Mouse (Mus musculus): ENCODE results near the gene Lyl1.
A peak's percentile ranks its signal among the peaks of the same experiment; 100 is the strongest.

Gene Lyl1

DNA sequence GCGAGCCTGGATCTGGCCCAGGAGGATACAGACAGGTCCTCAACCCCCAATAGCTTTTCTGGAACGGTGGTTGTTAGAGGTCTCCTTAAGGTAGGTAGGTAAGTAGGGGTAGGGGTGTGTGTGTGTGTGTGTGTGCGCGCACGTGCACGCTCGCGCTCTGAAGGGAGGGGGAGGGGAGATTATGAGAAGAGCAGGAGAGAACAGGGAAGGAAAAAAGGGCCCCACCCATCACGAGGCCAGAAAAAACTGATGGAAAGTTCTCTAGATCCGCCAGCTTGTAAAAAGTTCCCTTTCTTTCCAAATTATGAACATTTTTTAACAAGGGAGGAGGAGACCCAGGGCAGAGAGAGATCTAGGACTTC, 41.8 kb downstream of the Lyl1 start:
- Histone ChIP-seq H3K36me3 (ENCODE audit: insufficient read depth, low read length) (no peaks in the 10 kb centered on the region), H3K27me3 (ENCODE audit: insufficient read depth, low read length) (peaks cover 96% of the 10 kb centered on the region), H3K9me3 (ENCODE audit: low read length) (no peaks in the 10 kb centered on the region), H3K4me3 (replicated peaks; ENCODE audit: low read length) (peak overlapping the region; percentile 71), H3K4me1 (replicated peaks; ENCODE audit: low read depth, low read length) (peaks cover 72% of the 10 kb centered on the region)
- no peak for TF ChIP-seq POU5F1 (IDR thresholded peaks at IDR 0.05; ENCODE audit: borderline replicate concordance, low read length)
- TF ChIP-seq CTCF (conservative IDR thresholded peaks at IDR 0.05; ENCODE audit: low read length) = no peak
- TF ChIP-seq NANOG (IDR thresholded peaks at IDR 0.05; ENCODE audit: borderline replicate concordance, low read length) = no peak

DNA sequence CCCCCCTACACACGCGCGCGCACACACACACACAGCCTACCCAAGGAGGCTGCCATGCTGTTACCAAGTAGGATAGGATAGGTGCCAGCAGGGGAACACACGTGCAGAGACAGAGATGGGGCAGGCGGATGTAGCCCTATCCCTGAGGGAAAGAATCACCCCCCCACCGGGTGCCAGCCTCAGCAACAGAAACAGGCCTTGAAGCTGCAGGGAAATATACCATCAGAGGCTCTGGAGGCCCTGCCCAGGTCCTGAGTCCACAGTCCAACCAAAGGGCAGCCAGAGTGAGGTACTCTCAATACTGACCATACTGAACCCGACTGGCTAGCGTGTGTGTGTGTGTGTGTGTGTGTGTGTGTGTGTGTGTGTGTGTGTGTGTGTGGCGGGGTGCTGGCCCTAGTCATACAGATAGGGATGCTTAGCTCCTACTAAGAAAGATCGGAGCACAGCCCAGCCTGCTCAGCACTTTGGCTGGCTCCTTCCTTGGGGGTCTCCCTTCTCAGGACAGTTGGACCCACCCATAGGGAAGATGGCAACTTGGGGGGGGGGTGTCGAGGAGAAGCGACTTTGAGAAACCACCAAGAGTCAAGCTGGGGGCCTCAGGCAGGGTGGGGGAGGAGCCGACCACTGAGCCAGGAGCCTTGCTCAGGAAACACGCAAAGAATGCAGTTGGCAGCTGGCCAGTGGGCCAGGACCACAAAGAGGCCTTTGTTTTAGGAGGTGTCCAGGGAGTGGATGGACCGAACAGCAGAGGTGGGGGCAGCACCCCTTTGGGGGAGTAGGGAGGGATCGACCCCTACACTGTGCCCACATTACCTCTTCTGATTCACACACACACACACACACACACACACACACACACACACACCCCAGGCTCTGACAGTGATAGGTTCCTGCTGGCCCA, 42.5 kb downstream of the Lyl1 start:
- Histone ChIP-seq H3K27me3 (ENCODE audit: insufficient read depth, low read length) (peaks cover 91% of the 10 kb centered on the region), H3K4me3 (replicated peaks; ENCODE audit: low read length) (0 out of 2 replicates have a peak overlapping the region, but pooled peaks have one; percentile 71), H3K36me3 (ENCODE audit: insufficient read depth, low read length) (no peaks in the 10 kb centered on the region), H3K4me1 (replicated peaks; ENCODE audit: low read depth, low read length) (peaks cover 64% of the 10 kb centered on the region), H3K9me3 (ENCODE audit: low read length) (no peaks in the 10 kb centered on the region)
- TF ChIP-seq CTCF (conservative IDR thresholded peaks at IDR 0.05; ENCODE audit: low read length) (no peak), POU5F1 (IDR thresholded peaks at IDR 0.05; ENCODE audit: borderline replicate concordance, low read length) (no peak), NANOG (IDR thresholded peaks at IDR 0.05; ENCODE audit: borderline replicate concordance, low read length) (no peak)

DNA sequence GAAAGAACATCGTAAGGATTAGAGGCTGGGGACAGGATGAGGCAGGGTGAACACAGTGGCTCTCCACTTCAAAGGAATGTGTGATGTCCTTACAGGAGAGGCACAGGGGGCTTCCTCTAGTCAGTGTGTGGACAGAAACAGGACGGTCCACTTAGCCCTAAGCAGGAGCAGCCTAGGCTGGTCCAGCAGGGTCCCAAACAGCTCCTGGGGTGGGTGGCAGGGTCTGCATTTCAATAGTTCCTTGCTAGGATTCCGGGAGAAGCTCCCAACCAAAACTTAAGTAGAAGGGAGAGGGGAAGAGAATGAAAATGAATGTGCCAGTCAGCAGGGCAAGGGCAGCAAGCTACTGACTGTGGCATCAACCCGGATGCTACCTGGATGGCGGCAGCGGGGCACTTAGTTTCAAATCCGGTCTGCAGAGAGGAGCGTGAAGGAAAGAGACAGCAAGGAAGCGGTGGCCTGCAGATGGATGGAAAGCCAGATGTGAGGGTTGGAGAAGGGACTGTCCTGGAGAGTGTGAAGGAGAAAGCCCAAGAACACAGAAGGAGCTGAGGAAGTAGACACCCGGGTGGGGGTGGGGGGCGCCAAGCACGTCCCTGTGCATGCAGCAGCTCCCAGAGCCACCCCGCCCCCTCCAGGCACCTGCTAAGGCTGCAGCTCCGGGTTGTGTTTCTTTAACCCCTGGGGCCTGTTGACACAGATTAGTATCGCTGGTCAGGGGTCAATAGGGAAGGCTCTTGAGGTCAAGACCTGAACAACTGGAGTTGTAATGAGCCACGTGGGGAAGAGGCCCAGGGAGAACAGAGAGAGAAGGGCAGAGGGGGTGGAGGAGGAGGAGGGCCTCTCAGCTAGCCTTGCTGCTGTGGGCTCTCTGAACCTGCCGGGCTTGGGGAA, 44.0 kb downstream of the Lyl1 start:
- Histone ChIP-seq H3K4me1 (replicated peaks; ENCODE audit: low read depth, low read length) (peaks cover 61% of the 10 kb centered on the region), H3K9me3 (ENCODE audit: low read length) (no peaks in the 10 kb centered on the region), H3K4me3 (replicated peaks; ENCODE audit: low read length) (no peak overlapping the region), H3K36me3 (ENCODE audit: insufficient read depth, low read length) (no peaks in the 10 kb centered on the region), H3K27me3 (ENCODE audit: insufficient read depth, low read length) (peaks cover 91% of the 10 kb centered on the region)
- TF ChIP-seq POU5F1 (IDR thresholded peaks at IDR 0.05; ENCODE audit: borderline replicate concordance, low read length) (no peak), NANOG (IDR thresholded peaks at IDR 0.05; ENCODE audit: borderline replicate concordance, low read length) (no peak), CTCF (conservative IDR thresholded peaks at IDR 0.05; ENCODE audit: low read length) (no peak)

DNA sequence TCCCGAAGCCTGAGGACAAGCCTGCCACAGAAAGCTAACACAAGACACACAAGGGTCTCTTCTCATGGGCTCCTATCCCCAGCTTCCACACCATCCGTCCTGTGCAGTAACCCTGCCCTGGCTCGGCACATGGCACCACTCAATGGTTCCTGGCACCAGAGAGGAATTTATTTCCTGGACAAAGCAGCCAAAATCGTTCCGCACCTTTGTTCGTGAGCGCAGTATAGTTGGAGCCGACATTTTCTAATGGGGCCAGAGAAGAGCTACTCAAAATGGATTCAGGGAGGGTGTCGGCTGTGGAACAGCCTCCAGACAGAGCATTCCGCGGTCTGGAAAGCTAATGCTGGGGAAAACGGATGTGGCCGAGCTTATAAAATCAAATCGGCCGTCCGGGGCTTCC, 48.3 kb downstream of the Lyl1 start:
- TF ChIP-seq NANOG (IDR thresholded peaks at IDR 0.05; ENCODE audit: borderline replicate concordance, low read length) = no peak
- no peak for TF ChIP-seq POU5F1 (IDR thresholded peaks at IDR 0.05; ENCODE audit: borderline replicate concordance, low read length)
- no peak for TF ChIP-seq CTCF (conservative IDR thresholded peaks at IDR 0.05; ENCODE audit: low read length)
- H3K9me3 ChIP-seq (ENCODE audit: low read length) = no peaks in the 10 kb centered on the region
- no peak overlapping the region for H3K4me3 ChIP-seq (replicated peaks; ENCODE audit: low read length)
- H3K4me1 ChIP-seq (replicated peaks; ENCODE audit: low read depth, low read length) = peaks cover 33% of the 10 kb centered on the region
- H3K36me3 ChIP-seq (ENCODE audit: insufficient read depth, low read length) = no peaks in the 10 kb centered on the region
- H3K27me3 ChIP-seq (ENCODE audit: insufficient read depth, low read length) = peaks cover 79% of the 10 kb centered on the region

DNA sequence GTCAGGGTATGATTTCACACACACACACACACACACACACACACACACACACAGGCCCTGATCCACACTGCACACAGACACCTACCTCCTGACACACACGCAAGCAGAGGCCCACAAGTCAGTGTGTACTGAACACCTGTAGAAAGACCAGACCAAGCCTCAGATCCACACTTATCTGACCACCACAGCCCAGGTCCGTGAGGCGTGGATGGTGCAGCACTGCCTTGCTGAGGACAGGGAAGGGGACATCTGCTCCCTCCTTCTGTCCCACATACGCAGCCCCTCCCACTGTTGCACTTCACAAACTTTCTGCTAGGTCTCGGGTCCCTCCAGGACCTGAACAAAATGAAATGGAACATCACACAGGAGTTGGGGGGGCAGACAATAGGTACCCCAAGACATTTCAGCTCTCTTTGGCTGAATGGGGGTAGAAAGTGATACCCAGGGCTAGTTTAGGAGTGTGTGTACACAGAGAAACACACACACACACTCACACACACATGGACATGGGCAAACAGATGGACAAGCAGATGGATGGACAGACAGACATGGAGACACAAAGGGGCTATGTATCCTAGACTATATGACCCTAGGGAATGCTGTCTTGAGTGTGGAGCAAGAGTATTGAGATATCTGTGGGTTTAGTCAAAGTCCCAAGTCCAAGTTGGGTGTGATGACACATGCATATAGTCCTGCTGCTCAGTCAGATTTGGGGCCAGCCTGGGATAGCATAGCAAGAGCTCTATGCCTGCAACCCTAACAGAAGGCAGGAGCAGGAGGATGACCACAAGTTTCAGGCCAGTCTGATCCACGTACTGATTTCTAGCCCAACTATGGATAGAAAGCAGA, 51.7 kb downstream of the Lyl1 start:
- Histone ChIP-seq H3K4me3 (replicated peaks; ENCODE audit: low read length) (no peak overlapping the region), H3K4me1 (replicated peaks; ENCODE audit: low read depth, low read length) (peaks cover 19% of the 10 kb centered on the region), H3K9me3 (ENCODE audit: low read length) (no peaks in the 10 kb centered on the region), H3K36me3 (ENCODE audit: insufficient read depth, low read length) (no peaks in the 10 kb centered on the region), H3K27me3 (ENCODE audit: insufficient read depth, low read length) (peaks cover 66% of the 10 kb centered on the region)
- TF ChIP-seq CTCF (conservative IDR thresholded peaks at IDR 0.05; ENCODE audit: low read length) = no peak
- no peak for TF ChIP-seq POU5F1 (IDR thresholded peaks at IDR 0.05; ENCODE audit: borderline replicate concordance, low read length)
- TF ChIP-seq NANOG (IDR thresholded peaks at IDR 0.05; ENCODE audit: borderline replicate concordance, low read length) = no peak

All from E14TG2a.4 (cell line).